Mouse (Mus musculus) forebrain, embryonic 14.5 days (tissue): ENCODE measurements around the gene Tdpoz1. TPM values are rescaled to one million over a fixed set of nuclear protein-coding genes. Genes with fewer than 3 reads are reported as not detected.
"Not testable (repeated sequence)": the region's sequence is repeated elsewhere in the genome, so short reads cannot be mapped to it uniquely, and the experiment has no call there.

ENCODE experiments used
- ATAC-seq: fragments of 200-750 bp; cut with Nextera tagmentation; 2 replicates; pipeline ENCODE4 v1.8.0; 2017; ENCODE audit warnings: mild to moderate bottlenecking, moderate library complexity
- DNase-seq: peaks from one replicate; pipeline ENCODE4 v3.0.0-alpha.2; 2015; ENCODE audit warnings: low spot score
- H3K27ac ChIP-seq: fragments of 300-500 bp; sonication (generic); 2 replicates; pipeline ENCODE4 v1.5.1; 2014; ENCODE audit warnings: low read depth, mild to moderate bottlenecking, control low read depth, low read length, moderate library complexity
- H3K27me3 ChIP-seq: fragments of 300-500 bp; sonication (generic); replicated peaks from 2 replicates; pipeline ENCODE4 v1.6.1; 2014; ENCODE audit warnings: low read length, control low read depth, mixed read lengths; ENCODE audit not compliant: control insufficient read depth, insufficient read depth
- H3K36me3 ChIP-seq: fragments of 300-500 bp; sonication (generic); 2 replicates; pipeline ENCODE4 v1.6.1; 2014; ENCODE audit warnings: low read length, control low read depth; ENCODE audit not compliant: control insufficient read depth, insufficient read depth
- H3K4me1 ChIP-seq: fragments of 300-500 bp; sonication (generic); 2 replicates; pipeline ENCODE4 v1.6.1; 2014; ENCODE audit warnings: antibody characterized with exemption, low read length, control low read depth; ENCODE audit not compliant: control insufficient read depth, insufficient read depth
- H3K4me2 ChIP-seq: fragments of 300-500 bp; sonication (generic); 2 replicates; pipeline ENCODE4 v1.6.1; 2014; ENCODE audit warnings: mild to moderate bottlenecking, control low read depth, low read length
- H3K4me3 ChIP-seq: fragments of 300-500 bp; sonication (generic); 2 replicates; pipeline ENCODE4 v1.5.1; 2014; ENCODE audit warnings: low read depth, low read length, control low read depth
- H3K9ac ChIP-seq: fragments of 300-500 bp; sonication (generic); 2 replicates; pipeline ENCODE4 v1.6.1; 2014; ENCODE audit warnings: mild to moderate bottlenecking, low read length, control low read depth, moderate library complexity
- H3K9me3 ChIP-seq: fragments of 300-500 bp; sonication (generic); replicated peaks from 2 replicates; pipeline ENCODE4 v1.6.1; 2016; ENCODE audit warnings: low read length, control low read depth, mixed read lengths; ENCODE audit not compliant: control insufficient read depth
- WGBS: fragments of 180-500 bp; shearing (Covaris S2); extraction: QIAGEN DNeasy Blood & Tissue Kit; methylation state at CpG from one replicate; pipeline ENCODE4 v1.1.7; 2014; 5-methylcytosine and 5-hydroxymethylcytosine counted together
- polyA plus RNA-seq: library from polyadenylated mRNA; unstranded; fragments of >200 nt; fragmentation: Nextera tagmentation; extraction: Ambion mirVana; gene quantifications from 2 replicates; pipeline ENCODE4 v1.2.1, GENCODE M21; 2014

The Tdpoz1 gene
- not detected in 2 replicates for polyA plus RNA-seq

GRCm38 (mm10) chr3:93676210-93676609, at the start of gene Tdpoz1:
Gene Tdpoz1 (minus strand): TSS chr3:93676310.
- not testable (repeated sequence) for H3K36me3 ChIP-seq, H3K4me1 ChIP-seq, H3K27me3 ChIP-seq, ATAC-seq, DNase-seq, H3K4me2 ChIP-seq, H3K9me3 ChIP-seq, H3K9ac ChIP-seq, H3K4me3 ChIP-seq, H3K27ac ChIP-seq
- WGBS = 89% methylated on average over 2 of the region's 4 CpGs

DNA sequence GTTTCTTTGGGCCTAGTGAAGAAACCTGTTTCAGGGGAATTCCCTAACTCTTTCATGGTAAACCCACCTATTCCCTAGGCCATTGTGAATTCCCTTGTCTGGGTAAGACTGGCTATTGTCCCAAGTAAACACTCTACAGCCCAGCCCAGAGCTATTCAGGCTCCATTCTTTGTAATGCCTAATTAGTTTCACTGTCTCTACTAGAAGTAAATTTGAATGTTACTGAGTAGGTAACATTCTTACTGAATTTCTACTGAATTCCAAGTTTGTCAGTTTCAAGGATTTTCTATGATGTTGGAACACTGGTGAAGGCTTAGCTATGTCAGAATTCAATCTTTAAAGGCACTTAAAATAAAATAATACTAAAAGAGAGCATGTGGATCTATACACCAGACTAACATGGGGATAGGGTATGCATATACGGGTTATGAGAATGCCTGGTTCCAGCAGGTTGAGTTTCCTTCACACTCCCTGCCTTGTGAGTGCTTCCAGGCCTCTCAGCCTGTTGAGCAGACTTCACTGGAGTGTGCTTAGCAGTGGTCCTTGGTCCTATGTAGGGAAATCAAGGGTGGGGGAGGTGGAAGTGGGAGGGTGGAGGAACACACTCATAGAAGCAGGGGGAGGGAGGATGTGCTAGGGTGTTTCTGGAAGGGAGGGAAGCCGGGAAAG, 33.0 kb upstream of the Tdpoz1 start:
- not testable (repeated sequence) for H3K9ac ChIP-seq, H3K27ac ChIP-seq, H3K36me3 ChIP-seq, H3K9me3 ChIP-seq, ATAC-seq, H3K4me2 ChIP-seq, H3K27me3 ChIP-seq, DNase-seq, H3K4me1 ChIP-seq, H3K4me3 ChIP-seq
- 83% methylated on average over 2 of the region's 2 CpGs for WGBS

DNA sequence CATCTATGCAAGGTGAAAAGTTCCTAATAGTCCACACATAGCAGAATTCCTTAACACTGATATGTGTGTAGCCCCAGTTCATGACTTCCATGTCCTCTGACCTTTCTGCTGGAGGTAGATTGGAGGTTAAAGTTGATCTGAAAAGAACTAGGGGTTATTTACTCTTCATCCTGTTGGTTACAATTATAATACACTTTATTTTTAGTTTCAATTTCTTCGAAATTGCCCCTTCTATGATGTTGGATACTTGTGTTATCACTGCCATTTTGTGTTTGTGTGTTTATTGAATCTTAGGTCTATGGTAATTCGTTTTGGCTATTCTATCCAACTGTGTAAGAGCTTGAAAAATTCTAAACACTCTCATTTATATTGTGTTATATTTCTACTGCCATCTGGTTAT, 16.9 kb upstream of the Tdpoz1 start, which contains the start of gene Gm37596:
Gm37596 (minus strand) TSS at position 101 of the 400 bp plus-strand sequence.
- not testable (repeated sequence) for H3K36me3 ChIP-seq, H3K9me3 ChIP-seq, H3K4me2 ChIP-seq, H3K27me3 ChIP-seq, H3K9ac ChIP-seq, H3K27ac ChIP-seq, DNase-seq, H3K4me3 ChIP-seq, H3K4me1 ChIP-seq, ATAC-seq
- WGBS = 79% methylated on average over 1 of the region's 2 CpGs

DNA sequence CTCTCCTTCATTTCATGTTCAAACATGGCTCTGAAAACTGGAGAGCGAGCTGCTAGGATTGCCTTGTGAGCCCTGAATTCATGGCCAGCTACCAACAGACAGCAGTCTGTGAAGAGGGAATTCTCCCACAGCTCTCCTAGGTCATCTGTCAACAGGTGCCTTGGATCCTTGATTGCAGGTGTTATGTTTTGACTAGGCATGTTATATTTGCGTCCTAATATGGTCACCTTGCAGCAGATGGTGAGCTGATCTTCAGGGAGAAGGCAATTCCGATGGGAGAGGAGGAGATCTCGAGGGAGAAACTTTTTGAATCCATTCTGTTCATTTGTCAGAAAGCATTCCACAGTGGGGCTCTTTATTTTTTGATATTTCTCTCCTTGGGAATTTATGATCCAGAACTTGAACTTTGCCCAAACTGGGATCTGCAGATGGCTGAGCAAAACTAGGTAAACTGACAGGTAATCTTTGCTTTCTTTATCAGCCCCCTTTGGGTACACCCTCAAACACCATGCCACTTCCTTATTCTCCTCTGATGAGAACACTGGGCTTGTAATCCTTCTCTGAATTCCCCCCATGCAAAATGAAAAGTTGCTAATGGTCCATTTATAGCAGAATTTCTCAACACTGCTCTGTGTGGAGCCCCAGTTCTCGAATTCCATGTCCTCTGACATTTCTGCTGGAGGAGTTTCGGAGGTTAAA, 5.2 kb downstream of the Tdpoz1 start:
- not testable (repeated sequence) for H3K9ac ChIP-seq, H3K4me2 ChIP-seq, H3K4me3 ChIP-seq, DNase-seq, H3K9me3 ChIP-seq, ATAC-seq, H3K36me3 ChIP-seq, H3K4me1 ChIP-seq, H3K27me3 ChIP-seq, H3K27ac ChIP-seq
- 83% methylated on average over 5 of the region's 6 CpGs for WGBS

DNA sequence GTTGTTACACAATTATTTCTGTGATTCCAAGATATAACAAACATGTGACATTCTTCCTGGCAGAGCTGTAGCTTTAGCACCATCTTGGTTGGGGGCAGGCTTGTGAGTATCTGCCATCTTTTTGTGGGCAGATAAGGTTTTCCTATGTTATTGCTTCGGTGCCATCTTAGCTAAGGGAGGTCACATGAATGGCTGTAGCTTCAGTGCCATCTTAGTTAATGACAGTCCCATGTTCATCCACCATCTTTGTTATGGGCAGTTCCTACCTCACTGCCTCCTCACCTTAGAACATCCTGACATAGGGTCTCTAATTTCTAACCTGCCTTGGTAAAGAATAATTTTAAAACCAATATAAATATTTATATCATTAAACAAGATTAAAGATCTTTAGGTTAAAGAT, 21.9 kb downstream of the Tdpoz1 start:
- H3K36me3 ChIP-seq = no peaks in the 10 kb centered on the region
- no peak overlapping the region for H3K9ac ChIP-seq
- no peak overlapping the region for H3K4me3 ChIP-seq
- no peaks in the 10 kb centered on the region for H3K27me3 ChIP-seq
- H3K9me3 ChIP-seq = no peaks in the 10 kb centered on the region
- no peak overlapping the region for H3K27ac ChIP-seq
- no peak for DNase-seq
- no peak for ATAC-seq
- no peak overlapping the region for H3K4me2 ChIP-seq
- 69% methylated on average over 1 of the region's 1 CpGs for WGBS
- H3K4me1 ChIP-seq = no peaks in the 10 kb centered on the region

GRCm38 (mm10) chr3:93652586-93652985, 23.5 kb downstream of the Tdpoz1 start, which contains the start of gene Tdpoz2:
Gene Tdpoz2 (minus strand): TSS chr3:93652686.
- Histone ChIP-seq H3K9ac (no peak within 1 kb of the TSS), H3K4me1 (no peaks in the 10 kb centered on the region), H3K4me2 (no peak within 1 kb of the TSS), H3K36me3 (no peaks in the 10 kb centered on the region), H3K4me3 (no peak within 1 kb of the TSS), H3K27me3 (no peaks in the 10 kb centered on the region), H3K27ac (no peak within 1 kb of the TSS), H3K9me3 (no peaks in the 10 kb centered on the region)
- DNase-seq = no peak
- WGBS = 77% methylated on average over 3 of the region's 3 CpGs
- no peak for ATAC-seq

GRCm38 (mm10) chr3:93630917-93631714, 45.0 kb downstream of the Tdpoz1 start:
- H3K4me3 ChIP-seq, H3K27ac ChIP-seq, H3K27me3 ChIP-seq, DNase-seq, H3K9me3 ChIP-seq, H3K4me2 ChIP-seq, H3K36me3 ChIP-seq, H3K4me1 ChIP-seq, ATAC-seq, H3K9ac ChIP-seq: not testable (repeated sequence)
- 93% methylated on average over 4 of the region's 4 CpGs for WGBS
